Mouse (Mus musculus): ENCODE data around the gene Ccr2. TPM values are rescaled to one million over a fixed set of nuclear protein-coding genes. Genes with fewer than 3 reads are reported as not detected.

Gene Ccr2
- 1.0 and 1.4 TPM in 2 replicates for polyA plus RNA-seq (2015; fragmentation: Nextera tagmentation; extraction: Ambion mirVana)

DNA sequence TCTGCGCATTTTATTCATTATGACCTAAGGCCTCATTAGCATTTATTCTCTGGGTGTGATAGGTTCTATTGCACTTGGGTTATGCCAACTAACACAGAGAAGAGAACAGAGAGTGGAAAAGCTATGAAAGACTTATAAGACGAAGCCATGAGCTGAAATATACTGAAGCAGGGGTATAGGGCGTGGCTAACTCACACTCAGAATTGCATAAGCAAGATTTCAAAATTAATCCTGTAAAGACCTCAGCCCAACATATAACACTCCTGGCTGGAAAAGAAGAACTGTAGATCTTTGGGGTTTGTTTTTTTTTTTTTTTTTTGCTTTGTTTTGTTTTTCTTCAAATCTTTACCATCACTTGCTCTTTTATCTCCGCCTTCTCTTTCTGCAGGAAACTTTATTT is at the start of gene Ccr2:
TSS of gene Ccr2 (plus strand) at position 228 of the 400 bp plus-strand sequence.

GRCm38 (mm10) chr9:124121387-124122184 is 19.8 kb downstream of the Ccr2 start, which contains the start of gene Ccr5:
Gene Ccr5 (plus strand): TSS chr9:124121543.

Other genes with a start within 250 kb of the Ccr2 start
- not detected in 2 replicates for gene Xcr1, start 239.9 kb upstream of the Ccr2 start, polyA plus RNA-seq (2015; fragmentation: Nextera tagmentation; extraction: Ambion mirVana)
- 4.2 and 23.2 TPM in 2 replicates for gene Ccr1, start 133.3 kb upstream of the Ccr2 start, polyA plus RNA-seq (2015; fragmentation: Nextera tagmentation; extraction: Ambion mirVana)
- not detected in 2 replicates for gene Ccr1l1, start 123.5 kb upstream of the Ccr2 start, polyA plus RNA-seq (2015; fragmentation: Nextera tagmentation; extraction: Ambion mirVana)
- 0.14 and 0.16 TPM in 2 replicates for gene Ccr3, start 80.0 kb upstream of the Ccr2 start, polyA plus RNA-seq (2015; fragmentation: Nextera tagmentation; extraction: Ambion mirVana)
- gene Ccr5, start 19.6 kb downstream of the Ccr2 start, polyA plus RNA-seq (2015; fragmentation: Nextera tagmentation; extraction: Ambion mirVana): 1.4 and 12.4 TPM in 2 replicates
- gene 2010315B03Rik, start 210.7 kb downstream of the Ccr2 start, polyA plus RNA-seq (2015; fragmentation: Nextera tagmentation; extraction: Ambion mirVana): 9.0 and 10.3 TPM in 2 replicates